Mouse (Mus musculus) G1E-ER4 (cell line): ENCODE results near the gene Grip1. TPM values are rescaled to one million over a fixed set of nuclear protein-coding genes. Genes with fewer than 3 reads are reported as not detected.

Experiments used
- GATA1 ChIP-seq: IDR thresholded peaks from one replicate; pipeline ENCODE4 v1.8.0; 2012; ENCODE audit warnings: low read length, inconsistent platforms
- polyA plus RNA-seq: library from polyadenylated mRNA; stranded (reverse); fragments of >175 nt; gene quantifications from 2 replicates; pipeline ENCODE4 v1.2.3, GENCODE M21; 2012

Grip1 gene
- polyA plus RNA-seq, result not detected in 2 replicates

- TF ChIP-seq GATA1, result no peak
Observed at GRCm38 (mm10) chr10:119453431-119454105, at the start of gene Grip1. Gene Grip1 (plus strand): TSS chr10:119453830.

- no peak for TF ChIP-seq GATA1
Observed at GRCm38 (mm10) chr10:119405103-119405502, 48.5 kb upstream of the Grip1 start.

GRCm38 (mm10) chr10:119405612-119406011 is 48.0 kb upstream of the Grip1 start:
- TF ChIP-seq GATA1, result no peak

GRCm38 (mm10) chr10:119408327-119408726 is 45.3 kb upstream of the Grip1 start:
- no peak for TF ChIP-seq GATA1

GRCm38 (mm10) chr10:119413238-119413637 is 40.4 kb upstream of the Grip1 start:
- no peak for TF ChIP-seq GATA1

GRCm38 (mm10) chr10:119415106-119415505 is 38.5 kb upstream of the Grip1 start:
- no peak for TF ChIP-seq GATA1

- TF ChIP-seq GATA1, result no peak
Observed at GRCm38 (mm10) chr10:119421418-119421817, 32.2 kb upstream of the Grip1 start.

GRCm38 (mm10) chr10:119423821-119424534 is 29.7 kb upstream of the Grip1 start:
- TF ChIP-seq GATA1, result no peak

- no peak for TF ChIP-seq GATA1
Observed at GRCm38 (mm10) chr10:119427653-119428052, 26.0 kb upstream of the Grip1 start.

- TF ChIP-seq GATA1, result no peak
Observed at GRCm38 (mm10) chr10:119428106-119428505, 25.5 kb upstream of the Grip1 start.

- no peak for TF ChIP-seq GATA1
Observed at GRCm38 (mm10) chr10:119430240-119430639, 23.4 kb upstream of the Grip1 start.

GRCm38 (mm10) chr10:119431801-119432200 is 21.8 kb upstream of the Grip1 start:
- no peak for TF ChIP-seq GATA1

- no peak for TF ChIP-seq GATA1
Observed at GRCm38 (mm10) chr10:119435818-119436217, 17.8 kb upstream of the Grip1 start.

- no peak for TF ChIP-seq GATA1
Observed at GRCm38 (mm10) chr10:119437319-119437718, 16.3 kb upstream of the Grip1 start.

- no peak for TF ChIP-seq GATA1
Observed at GRCm38 (mm10) chr10:119441743-119442142, 11.9 kb upstream of the Grip1 start.

- TF ChIP-seq GATA1, result no peak
Observed at GRCm38 (mm10) chr10:119447392-119447914, 6.2 kb upstream of the Grip1 start.

- TF ChIP-seq GATA1, result no peak
Observed at GRCm38 (mm10) chr10:119447930-119448329, 5.7 kb upstream of the Grip1 start.
